Mouse (Mus musculus) layer of hippocampus, adult 2 months (tissue): ENCODE measurements around the gene Cmpk2. TPM values are rescaled to one million over a fixed set of nuclear protein-coding genes. Genes with fewer than 3 reads are reported as not detected.
A peak's percentile ranks its signal among the peaks of the same experiment; 100 is the strongest.
"Not testable (repeated sequence)": the region's sequence is repeated elsewhere in the genome, so short reads cannot be mapped to it uniquely, and the experiment has no call there.

Experiments used
- DNase-seq, 2 experiments: peaks; one replicate each; pipeline ENCODE4 v3.0.0; 2022; ENCODE audit warnings: low spot score in 2 of 2
- H3K27ac ChIP-seq: fragments of 200-600 bp; 2 replicates; pipeline ENCODE4 v1.8.1; 2022
- H3K4me3 ChIP-seq: fragments of 200-600 bp; 2 replicates; pipeline ENCODE4 v1.8.1; 2022; ENCODE audit warnings: mild to moderate bottlenecking
- CTCF ChIP-seq: fragments of 200-600 bp; conservative IDR thresholded peaks from 2 replicates; pipeline ENCODE4 v1.8.1; 2022; ENCODE audit warnings: antibody characterized with exemption, mild to moderate bottlenecking, moderate library complexity
- long read RNA-seq, 2 experiments: library from polyadenylated mRNA; stranded (forward); transcript quantifications; one replicate each; pipeline ENCODE4 v2.0.0; 2021; ENCODE audit warnings: borderline mapping rate in 2 of 2
- total RNA-seq, 2 experiments: library from RNA; stranded (reverse); gene quantifications; 2 replicates each; pipeline ENCODE4 v1.2.3; 2021

Gene Cmpk2
- total RNA-seq, result 10 to 100 TPM; 15.8 to 17.6 TPM
- long read RNA-seq, experiment 1, transcript Cmpk2-201 (5 exons, 3,200 nt), result major isoform, 21 of 21 reads
- long read RNA-seq, experiment 1, partial matches to known transcripts, result 0 of 21 reads
- long read RNA-seq, experiment 1, other reads (novel, unspliced or antisense), result 0 of 21 reads
- long read RNA-seq, experiment 2, transcript Cmpk2-201 (5 exons, 3,200 nt), result major isoform, 29 of 30 reads
- long read RNA-seq, experiment 2, partial matches to known transcripts, result 0 of 30 reads
- long read RNA-seq, experiment 2, other reads (novel, unspliced or antisense), result 1 of 30 reads

DNA sequence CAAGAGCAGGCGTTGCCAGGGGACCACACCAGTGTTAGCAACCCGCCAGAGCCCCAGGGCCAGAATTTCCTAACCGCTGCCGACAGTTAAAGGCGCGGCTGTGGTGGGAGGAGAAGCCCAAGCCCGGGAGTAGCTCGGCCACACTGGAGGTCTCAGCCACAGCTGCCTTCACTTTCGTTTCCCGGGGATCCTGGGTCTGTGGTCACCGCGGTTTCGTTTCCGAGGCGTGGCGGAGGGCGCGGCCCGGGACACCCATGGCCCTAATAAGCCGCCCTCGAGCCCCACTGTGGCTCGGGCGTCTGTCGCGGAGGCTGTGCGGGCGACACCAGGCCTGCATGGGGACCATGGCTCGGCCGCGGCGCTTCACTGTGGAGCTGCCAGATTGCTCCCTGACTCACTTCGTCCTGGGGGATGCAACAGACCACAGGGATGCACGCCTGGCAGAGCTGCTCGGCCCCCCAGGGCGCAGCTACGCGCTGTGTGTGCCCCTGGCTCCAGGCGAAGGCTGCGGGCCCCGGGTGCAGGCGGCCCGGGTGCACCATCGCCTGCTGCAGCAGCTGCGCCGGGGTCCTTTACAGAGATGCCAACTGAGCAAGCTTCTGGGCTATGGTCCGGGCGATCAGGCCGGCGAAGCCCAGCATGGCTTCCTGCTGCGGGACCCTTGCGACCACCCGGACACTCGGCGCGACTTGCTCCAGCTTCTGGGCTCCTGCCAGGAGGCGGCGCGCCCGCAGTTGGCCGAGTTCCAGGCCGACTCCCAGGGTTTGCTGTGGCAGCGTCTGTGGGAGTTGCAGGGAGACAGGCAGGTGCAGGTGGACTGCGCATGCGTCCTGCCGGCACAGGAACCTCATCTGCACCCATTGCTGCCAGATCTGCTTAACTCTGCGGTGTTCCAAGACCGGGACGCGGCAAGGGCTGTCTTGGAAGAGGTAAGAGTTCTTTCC lies at the start of gene Cmpk2:
Gene Cmpk2, plus strand, starts transcription at position 107 of the 944 bp plus-strand sequence.
- DNase-seq, result peak; percentile 79 to 85
- Histone ChIP-seq H3K27ac (peak within 1 kb of the TSS; percentile 96), H3K4me3 (peak within 1 kb of the TSS; percentile 83)
- no peak for TF ChIP-seq CTCF

- no peak overlapping the region for H3K27ac ChIP-seq
- H3K4me3 ChIP-seq, result no peak overlapping the region
- TF ChIP-seq CTCF, result peak; percentile 90
- DNase-seq, result peak in 1 of 2 experiments; percentile 64
Observed at GRCm38 (mm10) chr12:26424841-26425240, 44.2 kb upstream of the Cmpk2 start.

- DNase-seq, H3K27ac ChIP-seq, H3K4me3 ChIP-seq: not testable (repeated sequence)
Observed at GRCm38 (mm10) chr12:26428771-26429170, 40.2 kb upstream of the Cmpk2 start.

DNA sequence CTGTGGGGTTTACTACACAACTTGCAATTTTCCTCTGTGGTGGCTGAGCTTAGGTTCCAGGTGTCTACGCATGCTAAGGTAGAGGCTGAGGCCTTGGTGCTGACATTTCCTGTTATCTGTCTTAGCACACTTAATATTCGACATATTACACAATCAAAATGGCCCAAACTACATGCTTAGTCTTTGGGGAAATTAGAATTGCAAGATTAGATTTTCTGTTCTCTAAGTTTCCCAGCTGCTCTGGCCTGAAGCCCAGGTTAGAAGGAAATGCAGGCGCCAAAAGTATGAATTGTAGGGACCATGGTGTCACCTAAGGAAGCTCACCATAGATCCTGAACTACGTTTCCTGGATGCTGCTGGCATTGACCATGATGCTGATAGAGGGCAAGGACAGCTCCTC lies 32.7 kb upstream of the Cmpk2 start:
- no peak for TF ChIP-seq CTCF
- no peak overlapping the region for H3K4me3 ChIP-seq
- no peak for DNase-seq
- H3K27ac ChIP-seq, result no peak overlapping the region

- DNase-seq, result no peak
- Histone ChIP-seq H3K27ac (no peak overlapping the region), H3K4me3 (no peak overlapping the region)
- TF ChIP-seq CTCF, result no peak
Observed at GRCm38 (mm10) chr12:26437950-26438349, 31.1 kb upstream of the Cmpk2 start.

- TF ChIP-seq CTCF, result no peak
- DNase-seq, result no peak
- Histone ChIP-seq H3K4me3 (no peak overlapping the region), H3K27ac (no peak overlapping the region)
Observed at GRCm38 (mm10) chr12:26439366-26439765, 29.6 kb upstream of the Cmpk2 start.

- DNase-seq, result peak; percentile 52 to 76
- TF ChIP-seq CTCF, result peak; percentile 98
- no peak overlapping the region for H3K4me3 ChIP-seq
Observed at GRCm38 (mm10) chr12:26444054-26444453, 24.9 kb upstream of the Cmpk2 start.

DNA sequence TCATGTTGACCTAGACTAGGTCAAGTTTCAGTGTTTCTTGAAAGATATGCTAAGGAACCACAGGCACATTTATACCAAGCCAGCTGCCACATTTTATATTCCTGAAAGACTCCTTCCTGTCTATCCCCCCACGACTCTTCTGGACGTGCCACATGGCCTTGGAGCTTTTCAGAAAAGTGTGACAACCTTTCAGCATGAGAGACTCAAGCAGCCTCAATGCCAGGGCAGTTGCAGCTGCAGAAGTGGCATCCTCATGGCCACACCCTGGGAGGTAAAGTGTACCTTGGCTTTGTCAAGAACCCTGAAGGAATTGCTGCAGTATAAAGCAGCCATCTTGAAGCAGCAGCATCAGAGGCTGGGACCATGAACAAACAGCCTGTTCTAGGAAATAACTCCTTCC lies 24.5 kb upstream of the Cmpk2 start:
- no peak for TF ChIP-seq CTCF
- no peak for DNase-seq
- no peak overlapping the region for H3K27ac ChIP-seq
- H3K4me3 ChIP-seq, result no peak overlapping the region

More at GRCm38 (mm10) chr12:26444054-26444453, 24.9 kb upstream of the Cmpk2 start:
- H3K27ac ChIP-seq, result no peak overlapping the region

DNA sequence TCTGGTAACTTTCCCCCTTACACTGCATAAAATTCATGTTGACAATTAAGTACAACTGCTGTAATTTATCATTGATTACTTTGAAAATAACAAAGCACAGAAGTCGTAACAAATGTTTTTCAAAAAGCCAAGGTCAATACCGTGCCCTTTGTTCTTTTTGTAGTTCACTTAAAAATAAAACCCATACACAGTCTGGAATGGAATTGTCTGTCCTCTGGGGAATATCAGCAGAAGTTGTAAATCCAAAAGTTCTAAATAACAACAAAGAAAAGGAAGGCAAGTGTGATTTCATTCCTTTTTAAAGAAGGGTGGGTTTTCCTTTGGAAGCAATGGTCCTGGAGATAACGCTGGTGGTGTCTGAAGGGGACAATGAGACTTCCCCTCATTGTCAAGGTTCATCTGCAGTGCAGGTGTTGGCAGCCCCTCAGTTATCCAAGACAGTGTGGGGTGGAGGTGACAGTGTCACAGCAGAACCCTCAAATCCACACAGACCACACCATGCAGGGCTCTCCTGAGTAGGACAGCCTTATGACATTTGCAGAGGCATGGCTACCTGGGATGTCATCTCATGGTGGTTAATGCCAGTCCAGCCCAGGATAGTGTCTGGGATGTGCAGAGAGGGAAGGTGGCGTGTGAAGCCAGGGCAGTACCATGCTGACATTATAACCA lies 22.5 kb upstream of the Cmpk2 start:
- Histone ChIP-seq H3K4me3 (no peak overlapping the region), H3K27ac (no peak overlapping the region)
- no peak for TF ChIP-seq CTCF
- no peak for DNase-seq

GRCm38 (mm10) chr12:26449483-26449882 lies 19.5 kb upstream of the Cmpk2 start:
- no peak for TF ChIP-seq CTCF
- no peak overlapping the region for H3K4me3 ChIP-seq
- DNase-seq, result no peak
- H3K27ac ChIP-seq, result no peak overlapping the region

- no peak overlapping the region for H3K27ac ChIP-seq
Observed at GRCm38 (mm10) chr12:26451150-26451549, 17.9 kb upstream of the Cmpk2 start.

DNA sequence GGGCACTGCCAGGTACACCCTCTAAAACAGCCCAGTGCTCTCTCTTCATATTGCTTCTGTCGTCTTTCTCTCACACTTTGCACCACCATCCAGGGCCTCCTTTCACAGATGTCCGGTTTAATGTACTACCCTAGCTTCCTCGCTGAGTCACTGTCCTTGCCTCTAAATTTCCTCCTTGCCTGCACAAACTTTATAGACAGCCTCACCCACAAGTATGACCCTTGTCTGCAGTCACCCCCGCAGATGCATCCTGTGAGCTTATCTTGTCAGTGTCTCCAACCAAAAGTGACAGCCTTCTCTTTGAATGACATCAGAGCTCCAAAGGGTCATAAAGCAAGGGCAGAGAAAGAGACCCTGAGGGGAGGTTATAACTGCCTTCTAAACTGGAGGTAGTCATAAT lies 16.1 kb upstream of the Cmpk2 start:
- no peak for TF ChIP-seq CTCF
- DNase-seq, result no peak
- H3K27ac ChIP-seq, result no peak overlapping the region
- H3K4me3 ChIP-seq, result no peak overlapping the region

More at GRCm38 (mm10) chr12:26451150-26451549, 17.9 kb upstream of the Cmpk2 start:
- no peak overlapping the region for H3K4me3 ChIP-seq
- no peak for DNase-seq
- no peak for TF ChIP-seq CTCF

- no peak for DNase-seq
- no peak overlapping the region for H3K4me3 ChIP-seq
- no peak overlapping the region for H3K27ac ChIP-seq
- no peak for TF ChIP-seq CTCF
Observed at GRCm38 (mm10) chr12:26454682-26455081, 14.3 kb upstream of the Cmpk2 start.
